Mouse (Mus musculus) neural tube, embryonic 11.5 days (tissue): Measurements from ENCODE around the gene Npw. TPM values are rescaled to one million over a fixed set of nuclear protein-coding genes. Genes with fewer than 3 reads are reported as not detected.
A peak's percentile ranks its signal among the peaks of the same experiment; 100 is the strongest.

Source experiments
- ATAC-seq: fragments of 200-750 bp; cut with Nextera tagmentation; 2 replicates; pipeline ENCODE4 v1.8.0; 2017; ENCODE audit warnings: moderate number of reproducible peaks, mild to moderate bottlenecking, moderate TSS enrichment, moderate library complexity; ENCODE audit not compliant: insufficient read depth, low FRiP score, low TSS enrichment
- DNase-seq: peaks from one replicate; pipeline ENCODE4 v3.0.0-alpha.2; 2015; ENCODE audit warnings: low spot score
- H3K27ac ChIP-seq: fragments of 300-500 bp; sonication (generic); 2 replicates; pipeline ENCODE4 v1.5.1; 2014; ENCODE audit warnings: low read depth, mild to moderate bottlenecking, low read length
- H3K27me3 ChIP-seq: fragments of 300-500 bp; sonication (generic); 2 replicates; pipeline ENCODE4 v1.6.1; 2014; ENCODE audit warnings: mild to moderate bottlenecking, low read length, mixed read lengths; ENCODE audit not compliant: control insufficient read depth, insufficient read depth
- H3K36me3 ChIP-seq: fragments of 300-500 bp; sonication (generic); 2 replicates; pipeline ENCODE4 v1.6.1; 2014; ENCODE audit warnings: mild to moderate bottlenecking, low read length, moderate library complexity, mixed read lengths; ENCODE audit not compliant: control insufficient read depth, insufficient read depth
- H3K4me1 ChIP-seq: fragments of 300-500 bp; sonication (generic); 2 replicates; pipeline ENCODE4 v1.6.1; 2014; ENCODE audit warnings: low read length, mixed read lengths; ENCODE audit not compliant: control insufficient read depth, insufficient read depth
- H3K4me2 ChIP-seq: fragments of 300-500 bp; sonication (generic); 2 replicates; pipeline ENCODE4 v1.6.1; 2014; ENCODE audit warnings: low read depth, mild to moderate bottlenecking, moderate library complexity
- H3K4me3 ChIP-seq: fragments of 300-500 bp; sonication (generic); 2 replicates; pipeline ENCODE4 v1.5.1; 2014; ENCODE audit warnings: low read depth, low read length
- H3K9ac ChIP-seq: fragments of 300-500 bp; sonication (generic); 2 replicates; pipeline ENCODE4 v1.6.1; 2014; ENCODE audit warnings: mild to moderate bottlenecking, low read length
- H3K9me3 ChIP-seq: fragments of 300-500 bp; sonication (generic); 2 replicates; pipeline ENCODE4 v1.6.1; 2016; ENCODE audit warnings: low read length; ENCODE audit not compliant: control insufficient read depth
- WGBS: fragments of 180-500 bp; shearing (Covaris S2); extraction: QIAGEN DNeasy Blood & Tissue Kit; methylation state at CpG from one replicate; pipeline ENCODE4 v1.1.7; 2014; 5-methylcytosine and 5-hydroxymethylcytosine counted together
- polyA plus RNA-seq: library from polyadenylated mRNA; unstranded; fragments of >200 nt; fragmentation: Nextera tagmentation; extraction: Ambion mirVana; gene quantifications from 2 replicates; pipeline ENCODE4 v1.2.1, GENCODE M21; 2014

Gene Npw
- polyA plus RNA-seq, 1 experiment from 2014 or later, result not detected

DNA sequence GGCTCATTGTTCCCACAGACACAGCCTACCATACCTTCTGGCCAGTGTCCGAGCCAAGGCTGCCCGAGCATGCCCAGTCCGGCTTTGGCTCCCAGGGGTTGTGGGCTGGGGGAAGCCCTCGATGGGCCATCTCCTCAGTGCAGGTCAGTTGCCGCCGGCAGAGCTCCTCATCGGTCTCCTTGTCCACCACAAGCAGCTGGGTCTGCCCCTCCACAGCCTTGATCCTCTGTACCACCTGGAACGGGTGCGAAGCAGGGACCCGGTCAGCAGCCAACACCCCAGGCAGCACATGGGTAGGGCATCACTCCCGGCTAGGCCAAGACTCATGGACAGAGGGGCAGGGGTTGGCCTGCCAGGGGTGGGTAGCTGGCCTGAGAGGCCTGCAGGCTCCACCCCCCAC, 10.8 kb downstream of the Npw start:
- H3K4me2 ChIP-seq, result no peak overlapping the region
- no peaks in the 10 kb centered on the region for H3K36me3 ChIP-seq
- no peaks in the 10 kb centered on the region for H3K9me3 ChIP-seq
- H3K4me1 ChIP-seq, result peaks cover 7% of the 10 kb centered on the region
- 81% methylated on average over 11 of the region's 11 CpGs for WGBS
- peaks cover 16% of the 10 kb centered on the region; the same call in 1 of the 2 replicates for H3K27me3 ChIP-seq
- ATAC-seq (no peak), DNase-seq (no peak)
- no peak overlapping the region for H3K4me3 ChIP-seq
- H3K27ac ChIP-seq, result no peak overlapping the region
- no peak overlapping the region for H3K9ac ChIP-seq

DNA sequence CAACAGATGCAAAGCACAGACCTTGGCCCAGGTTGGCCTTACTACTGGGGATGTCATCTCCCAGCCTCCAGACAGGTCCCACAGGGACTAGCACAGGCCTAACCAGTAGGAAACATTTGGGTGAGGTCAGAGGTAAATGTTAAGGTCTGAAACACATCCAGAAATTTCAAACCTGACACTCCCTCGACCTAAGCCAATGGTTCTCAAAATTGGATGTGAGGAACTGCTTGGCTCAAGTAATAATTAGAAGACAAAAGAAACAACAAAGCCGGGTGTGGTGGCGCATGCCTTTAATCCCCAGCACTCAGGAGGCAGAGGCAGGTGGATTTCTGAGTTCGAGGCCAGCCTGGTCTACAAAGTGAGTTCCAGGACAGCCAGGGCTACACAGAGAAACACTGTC, 11.9 kb downstream of the Npw start:
- no peak overlapping the region for H3K9ac ChIP-seq
- H3K4me1 ChIP-seq, result peaks cover 7% of the 10 kb centered on the region
- no peak overlapping the region for H3K27ac ChIP-seq
- H3K9me3 ChIP-seq, result no peaks in the 10 kb centered on the region
- no peaks in the 10 kb centered on the region for H3K36me3 ChIP-seq
- no peak for ATAC-seq
- H3K4me3 ChIP-seq, result no peak overlapping the region
- H3K27me3 ChIP-seq, result peaks cover 16% of the 10 kb centered on the region; the same call in 1 of the 2 replicates
- no peak for DNase-seq
- no peak overlapping the region for H3K4me2 ChIP-seq
- WGBS, result 85% methylated on average over 4 of the region's 4 CpGs

DNA sequence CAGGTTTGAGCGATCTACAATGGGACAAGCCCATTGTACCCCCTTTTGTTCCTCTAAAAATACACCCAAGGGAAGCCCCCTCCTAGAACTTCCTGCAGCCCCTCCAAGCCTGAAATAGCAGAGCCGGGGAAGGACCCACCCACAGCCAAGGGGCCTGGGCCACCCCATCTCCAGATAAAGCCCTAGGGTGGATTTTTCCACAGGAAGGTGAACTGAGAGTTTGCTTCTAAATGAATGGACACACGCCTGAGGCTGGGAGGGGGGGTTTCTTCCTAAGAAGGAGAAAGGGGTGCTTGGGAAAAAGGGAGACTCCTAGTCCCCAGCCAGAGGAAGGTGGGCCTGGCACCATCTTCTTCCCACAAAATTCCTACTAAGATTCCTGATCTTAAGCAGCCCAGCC, 12.3 kb downstream of the Npw start:
- WGBS, result 83% methylated on average over 3 of the region's 3 CpGs
- peaks cover 13% of the 10 kb centered on the region; the same call in 1 of the 2 replicates for H3K27me3 ChIP-seq
- no peak overlapping the region for H3K9ac ChIP-seq
- H3K4me1 ChIP-seq, result peaks cover 7% of the 10 kb centered on the region
- H3K27ac ChIP-seq, result no peak overlapping the region
- ATAC-seq (no peak), DNase-seq (no peak)
- H3K9me3 ChIP-seq, result no peaks in the 10 kb centered on the region
- H3K36me3 ChIP-seq, result no peaks in the 10 kb centered on the region
- H3K4me3 ChIP-seq, result no peak overlapping the region
- H3K4me2 ChIP-seq, result no peak overlapping the region

DNA sequence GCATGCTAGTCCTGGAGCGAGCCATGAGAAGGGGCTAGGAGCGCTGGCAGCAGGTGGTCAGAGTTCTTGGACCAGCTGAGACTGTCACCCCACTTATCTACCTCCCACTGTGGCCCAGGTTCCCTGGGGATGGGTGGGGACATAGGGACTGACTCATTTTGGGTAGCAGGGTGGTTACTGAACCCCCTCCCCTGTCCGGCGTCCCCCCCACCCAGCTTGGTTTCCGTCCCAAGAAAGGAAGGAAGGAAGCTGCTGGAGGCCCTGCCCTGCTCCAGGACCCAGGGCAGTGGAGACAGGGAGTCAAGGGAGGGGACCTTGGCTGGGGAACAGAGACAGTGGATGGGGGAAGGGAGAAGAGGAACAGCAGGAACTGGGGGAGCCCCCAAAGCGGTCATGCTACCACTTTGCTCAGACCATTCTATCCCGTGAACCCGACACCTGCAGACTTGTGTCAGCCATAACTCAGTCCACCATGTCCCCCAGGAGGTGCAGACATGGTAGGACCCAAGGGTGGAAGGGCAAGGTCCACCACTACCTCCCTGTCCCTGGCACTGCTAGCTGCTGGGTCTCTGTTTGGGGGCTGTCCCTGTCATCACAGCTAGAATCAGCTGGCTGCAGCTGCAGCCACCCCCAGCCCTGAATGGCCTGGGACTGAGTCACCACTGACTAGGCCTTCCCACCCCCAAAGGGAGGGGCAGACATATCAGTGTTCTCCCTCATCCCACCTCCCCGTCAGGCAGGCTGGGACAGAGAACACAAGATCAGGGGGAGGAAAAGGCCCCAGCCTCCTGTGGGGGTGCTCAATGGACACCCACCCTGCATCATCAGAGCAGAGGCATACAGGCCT, 13.2 kb downstream of the Npw start:
- Histone ChIP-seq H3K4me2 (0 out of 2 replicates have a peak overlapping the region, but pooled peaks have one; percentile 9), H3K36me3 (no peaks in the 10 kb centered on the region), H3K4me1 (peaks cover 3% of the 10 kb centered on the region), H3K4me3 (no peak overlapping the region), H3K9me3 (no peaks in the 10 kb centered on the region), H3K27ac (0 out of 2 replicates have a peak overlapping the region, but pooled peaks have one; percentile 29), H3K27me3 (0 out of 2 replicates have a peak, but pooled peaks cover 8% of the 10 kb centered on the region), H3K9ac (no peak overlapping the region)
- 88% methylated on average over 7 of the region's 9 CpGs for WGBS
- DNase-seq (no peak), ATAC-seq (no peak)

DNA sequence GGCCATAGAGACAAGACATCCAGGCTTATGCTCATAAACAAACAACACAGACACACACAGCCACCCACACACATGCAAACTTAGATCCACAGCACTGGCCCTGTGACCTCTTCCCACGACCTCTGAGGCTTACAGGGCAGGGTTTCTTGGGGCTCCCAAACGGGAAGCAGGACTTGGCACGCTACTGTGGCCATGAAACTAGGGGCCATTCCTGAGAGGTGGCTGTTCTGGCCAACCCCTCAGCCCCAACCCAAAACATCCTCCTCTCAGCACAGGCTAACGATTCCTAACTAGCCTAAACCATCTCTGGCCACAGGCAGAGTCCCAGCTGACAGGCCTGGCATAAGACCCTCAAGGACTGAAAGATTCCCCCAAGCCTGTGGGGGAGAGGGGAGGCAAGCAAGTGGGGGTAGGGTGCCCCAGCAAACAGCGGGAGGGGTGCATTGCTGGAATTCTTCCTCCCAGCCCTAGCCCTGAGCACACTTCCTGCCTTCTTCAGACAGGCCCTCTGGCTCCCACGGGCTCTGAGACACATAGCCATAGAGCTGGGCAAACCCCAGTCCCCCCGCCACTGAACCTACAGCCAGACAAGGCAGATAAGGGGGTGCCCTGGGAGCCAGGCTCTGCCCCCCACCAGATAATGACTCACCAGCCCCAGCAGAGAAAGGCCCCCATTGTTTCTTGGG, 14.1 kb downstream of the Npw start:
- Histone ChIP-seq H3K9me3 (no peaks in the 10 kb centered on the region), H3K4me1 (no peaks in the 10 kb centered on the region), H3K4me3 (no peak overlapping the region), H3K9ac (no peak overlapping the region), H3K27ac (peak overlapping the region; percentile 29; the same call in 1 of the 2 replicates), H3K27me3 (0 out of 2 replicates have a peak, but pooled peaks cover 8% of the 10 kb centered on the region), H3K4me2 (0 out of 2 replicates have a peak overlapping the region, but pooled peaks have one; percentile 9), H3K36me3 (no peaks in the 10 kb centered on the region)
- peak; percentile 30 for DNase-seq
- 52% methylated on average over 7 of the region's 7 CpGs for WGBS
- ATAC-seq, result no peak

DNA sequence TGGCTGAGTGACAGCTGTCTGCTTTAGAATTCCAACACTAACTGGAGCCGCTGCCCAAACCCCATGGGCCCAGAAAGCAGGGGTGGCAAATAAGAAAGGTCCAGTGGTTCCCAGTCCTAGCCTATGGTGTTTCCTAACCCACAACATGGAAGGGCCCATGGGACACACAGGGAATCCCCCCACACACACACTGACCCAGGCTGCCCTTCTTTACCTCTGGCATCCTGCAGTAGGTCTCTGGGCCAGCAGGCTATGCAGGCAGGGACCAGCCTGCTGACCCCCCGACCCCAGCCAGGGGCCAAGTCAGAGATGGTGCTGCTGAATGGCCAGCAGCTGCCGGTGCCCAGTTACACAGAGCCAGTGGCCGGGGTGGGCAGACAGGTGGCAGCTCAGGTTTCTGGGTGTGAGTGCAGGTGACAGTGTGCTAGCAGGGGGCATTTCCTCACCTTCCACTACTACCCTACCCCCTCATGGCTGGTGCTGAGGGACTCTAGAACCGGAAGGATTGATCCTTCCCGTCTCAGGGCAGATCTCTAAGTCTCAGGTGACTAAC, 15.4 kb downstream of the Npw start:
- WGBS, result 72% methylated on average over 6 of the region's 6 CpGs
- no peaks in the 10 kb centered on the region for H3K4me1 ChIP-seq
- ATAC-seq (no peak), DNase-seq (no peak)
- H3K9me3 ChIP-seq, result no peaks in the 10 kb centered on the region
- no peak overlapping the region for H3K9ac ChIP-seq
- H3K36me3 ChIP-seq, result no peaks in the 10 kb centered on the region
- H3K4me2 ChIP-seq, result no peak overlapping the region
- no peak overlapping the region for H3K4me3 ChIP-seq
- H3K27me3 ChIP-seq, result 0 out of 2 replicates have a peak, but pooled peaks cover 2% of the 10 kb centered on the region
- no peak overlapping the region for H3K27ac ChIP-seq

DNA sequence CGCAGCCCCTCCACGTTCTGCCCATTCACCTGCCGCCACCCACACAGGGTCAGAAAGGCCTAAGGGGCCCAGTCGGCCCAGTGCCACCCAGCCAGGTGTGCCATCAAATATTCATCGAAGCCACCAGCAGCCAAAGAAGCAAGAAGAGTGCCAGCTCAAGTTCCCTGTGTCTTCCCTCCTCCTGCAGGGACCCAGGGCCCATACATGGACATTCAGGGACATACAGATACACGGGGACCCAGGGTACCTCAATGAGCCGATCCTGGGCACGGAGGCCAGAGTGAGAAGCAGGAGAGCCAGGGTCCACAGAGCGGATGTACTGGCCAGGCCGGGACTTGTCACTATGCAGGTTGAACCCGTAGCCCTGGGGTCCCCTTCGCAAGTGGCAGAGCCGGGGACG, 16.3 kb downstream of the Npw start:
- Histone ChIP-seq H3K4me2 (no peak overlapping the region), H3K4me3 (no peak overlapping the region), H3K27me3 (no peaks in the 10 kb centered on the region), H3K9me3 (no peaks in the 10 kb centered on the region), H3K4me1 (no peaks in the 10 kb centered on the region), H3K9ac (no peak overlapping the region), H3K27ac (no peak overlapping the region), H3K36me3 (no peaks in the 10 kb centered on the region)
- WGBS, result 92% methylated on average over 14 of the region's 14 CpGs
- no peak for ATAC-seq
- no peak for DNase-seq

DNA sequence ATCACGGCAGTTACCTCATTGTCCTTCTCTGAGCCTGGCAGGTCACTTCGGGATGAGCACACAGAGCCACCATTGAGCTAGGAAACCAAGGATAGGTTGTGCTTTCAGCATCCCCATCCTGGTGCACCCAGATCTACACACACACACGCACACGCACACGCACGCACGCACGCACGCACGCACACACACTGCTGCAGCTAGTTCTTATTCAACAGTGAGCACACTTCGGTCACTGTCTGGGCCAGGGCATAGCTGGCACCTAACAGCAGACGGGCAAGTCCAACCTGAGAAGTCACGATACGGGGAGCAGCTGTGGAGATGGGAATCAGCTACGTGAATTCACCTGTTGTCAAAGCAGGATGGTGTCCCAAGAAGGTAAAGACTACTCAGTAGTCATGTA, 17.7 kb downstream of the Npw start:
- H3K4me1 ChIP-seq, result no peaks in the 10 kb centered on the region
- 94% methylated on average over 15 of the region's 15 CpGs for WGBS
- H3K27me3 ChIP-seq, result no peaks in the 10 kb centered on the region
- H3K9me3 ChIP-seq, result no peaks in the 10 kb centered on the region
- no peaks in the 10 kb centered on the region for H3K36me3 ChIP-seq
- no peak overlapping the region for H3K9ac ChIP-seq
- H3K4me2 ChIP-seq, result no peak overlapping the region
- H3K27ac ChIP-seq, result no peak overlapping the region
- H3K4me3 ChIP-seq, result no peak overlapping the region
- no peak for ATAC-seq
- no peak for DNase-seq
